Mouse (Mus musculus) heart, adult 10 weeks (tissue): ENCODE data around the gene Nup88. TPM values are rescaled to one million over a fixed set of nuclear protein-coding genes. Genes with fewer than 3 reads are reported as not detected.

Source experiments
- polyA plus RNA-seq: library from polyadenylated mRNA; stranded (reverse); fragments of 350-450 nt; fragmentation: Illumina TruSeq; extraction: RNeasy Lipid Tissue Mini Kit (QIAGEN cat#74804); gene quantifications from one replicate; pipeline ENCODE4 v1.2.3, GENCODE M21; 2014; ENCODE audit warnings: low read depth, low replicate concordance

The Nup88 gene
- polyA plus RNA-seq = 57.8 TPM

DNA sequence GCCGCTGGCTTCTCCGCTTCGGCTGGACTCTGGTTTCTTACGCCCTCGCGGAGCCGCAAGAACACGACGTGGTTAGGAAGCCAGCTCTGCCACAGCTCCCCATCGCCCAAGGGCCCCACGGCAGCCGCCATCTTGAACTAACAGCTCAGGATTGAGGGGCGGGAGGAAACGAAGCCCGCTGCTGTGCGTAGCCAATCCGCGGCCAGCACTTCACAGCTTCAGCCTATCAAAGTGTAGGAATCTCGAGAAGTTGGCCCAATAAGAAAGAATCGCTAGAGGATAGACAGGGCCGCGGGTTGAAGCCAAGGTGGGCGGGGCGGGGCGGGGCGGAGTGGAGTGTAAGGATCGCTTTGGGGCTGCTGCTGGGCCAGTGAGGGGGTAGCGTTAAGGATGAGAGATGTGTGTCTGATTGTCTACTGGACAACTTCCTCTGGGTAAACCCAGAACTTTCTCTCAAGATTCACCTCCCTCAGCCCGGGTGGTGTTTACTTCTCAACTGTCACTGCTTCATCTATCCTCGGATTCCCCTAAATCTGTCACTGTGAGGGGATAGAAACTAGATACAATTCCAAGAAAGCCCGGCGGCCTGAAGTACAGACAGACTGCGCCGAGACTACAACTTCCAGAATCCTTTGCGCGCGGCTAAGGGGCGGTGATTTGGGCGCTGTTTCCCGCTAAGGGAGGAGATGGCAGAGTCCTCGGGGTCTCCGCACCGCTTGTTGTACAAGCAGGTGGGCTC is at the start of gene Nup88, which contains the start of gene Rpain:
Gene Nup88, minus strand, starts transcription at position 153 of the 739 bp plus-strand sequence.
Gene Rpain, plus strand, starts transcription at position 393 of the 739 bp plus-strand sequence.

GRCm38 (mm10) chr11:71004316-71004773 is 34.6 kb upstream of the Nup88 start, which contains the start of gene Dhx33:
Gene Dhx33 (minus strand): TSS chr11:71004437.

DNA sequence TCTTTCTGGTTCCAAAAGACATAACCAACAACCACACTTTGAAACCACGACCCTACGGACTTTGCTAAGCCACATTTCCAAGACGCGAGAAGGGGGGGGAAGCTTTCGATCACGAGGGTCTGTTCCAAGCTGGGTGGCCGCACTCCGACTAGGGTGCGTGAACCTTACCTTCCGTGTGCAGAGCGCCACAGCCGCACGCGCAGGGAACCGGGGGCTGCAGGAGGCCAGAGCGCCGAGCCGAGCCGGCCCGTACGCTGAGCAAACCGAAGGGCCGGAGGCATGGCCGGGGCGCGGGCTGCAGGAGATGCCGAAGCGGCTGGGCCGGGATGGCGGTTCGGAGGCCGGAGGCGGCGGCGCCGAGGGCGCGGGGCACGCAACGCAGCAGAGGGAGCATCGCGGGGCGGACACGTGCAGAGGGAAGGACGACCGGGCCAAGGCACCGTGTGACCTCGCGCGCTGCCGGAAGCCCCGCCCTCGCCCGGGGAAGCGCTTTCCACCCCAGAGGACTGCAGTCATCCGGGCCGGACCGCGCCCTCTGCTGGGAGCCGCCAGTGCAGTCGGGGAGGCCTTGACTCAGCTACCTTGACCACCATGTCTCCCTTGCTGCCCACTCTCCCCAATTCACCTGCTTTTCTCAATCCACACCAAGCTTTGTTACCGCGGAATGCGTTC is 12.9 kb upstream of the Nup88 start, which contains the start of gene C1qbp:
Gene C1qbp, minus strand, starts transcription at position 470 of the 672 bp plus-strand sequence.

Other genes starting within 250 kb of the Nup88 start
- 9.2 TPM for gene Zfp3, start 205.8 kb downstream of the Nup88 start, polyA plus RNA-seq
- not detected for gene Scimp, start 157.4 kb downstream of the Nup88 start, polyA plus RNA-seq
- gene Rabep1, start 125.2 kb downstream of the Nup88 start, polyA plus RNA-seq = 25.0 TPM
- 32.9 TPM for gene Rpain, start 240 bp upstream of the Nup88 start, polyA plus RNA-seq
- 192 TPM for gene C1qbp, start 13.1 kb upstream of the Nup88 start, polyA plus RNA-seq
- gene Dhx33, start 34.5 kb upstream of the Nup88 start, polyA plus RNA-seq = 8.7 TPM
- gene Mis12, start 49.6 kb upstream of the Nup88 start, polyA plus RNA-seq = 8.8 TPM
- 22.3 TPM for gene Derl2, start 49.9 kb upstream of the Nup88 start, polyA plus RNA-seq
- gene 6330403K07Rik, start 63.5 kb upstream of the Nup88 start, polyA plus RNA-seq = 1.0 TPM
- gene Nlrp1a, start 174.7 kb upstream of the Nup88 start, polyA plus RNA-seq = not detected